Mouse (Mus musculus) kidney, postnatal 0 days (tissue): ENCODE measurements at regions not wholly inside any gene's neighbourhood (a gene's known extent, or its start where the extent isn't known, plus 50 kb on each side); places are given as distances from the start of the nearest gene placed in this dataset.

Experiments
- ATAC-seq: fragments of 200-750 bp; cut with Nextera tagmentation; replicated peaks from 2 replicates; pipeline ENCODE4 v1.8.0; 2017; ENCODE audit warnings: low read depth, moderate number of reproducible peaks, moderate TSS enrichment, moderate library complexity; ENCODE audit not compliant: low FRiP score
- DNase-seq: peaks from one replicate; pipeline ENCODE4 v3.0.0-alpha.2; 2016; ENCODE audit warnings: low spot score
- H3K27ac ChIP-seq: fragments of 300-500 bp; sonication (generic); 2 replicates; pipeline ENCODE4 v1.5.1; 2014; ENCODE audit warnings: mild to moderate bottlenecking
- H3K27me3 ChIP-seq: fragments of 300-500 bp; sonication (generic); 2 replicates; pipeline ENCODE4 v1.6.1; 2014; ENCODE audit warnings: low read length, mixed read lengths; ENCODE audit not compliant: insufficient read depth
- H3K36me3 ChIP-seq: fragments of 300-500 bp; sonication (generic); 2 replicates; pipeline ENCODE4 v1.6.1; 2014; ENCODE audit warnings: low read length, mixed read lengths; ENCODE audit not compliant: insufficient read depth
- H3K4me1 ChIP-seq: fragments of 300-500 bp; sonication (generic); replicated peaks from 2 replicates; pipeline ENCODE4 v1.6.1; 2014; ENCODE audit warnings: antibody characterized with exemption, low read length, mixed read lengths; ENCODE audit not compliant: insufficient read depth
- H3K4me2 ChIP-seq: fragments of 300-500 bp; sonication (generic); 2 replicates; pipeline ENCODE4 v1.6.1; 2014; ENCODE audit warnings: mild to moderate bottlenecking, low read length, moderate library complexity, mixed read lengths
- H3K4me3 ChIP-seq: fragments of 300-500 bp; sonication (generic); replicated peaks from 2 replicates; pipeline ENCODE4 v1.5.1; 2014; ENCODE audit warnings: low read depth, low read length
- H3K9ac ChIP-seq: fragments of 300-500 bp; sonication (generic); 2 replicates; pipeline ENCODE4 v1.6.1; 2014; ENCODE audit warnings: low read depth, low read length
- H3K9me3 ChIP-seq: fragments of 300-500 bp; sonication (generic); replicated peaks from 2 replicates; pipeline ENCODE4 v1.6.1; 2016; ENCODE audit warnings: low read length, inconsistent platforms, mixed read lengths
- CTCF ChIP-seq: IDR thresholded peaks from 2 replicates; pipeline ENCODE4 v1.5.1; 2016; ENCODE audit warnings: antibody characterized with exemption, low read depth, mild to moderate bottlenecking, moderate library complexity
- WGBS: fragments of 180-500 bp; shearing (Covaris S2); extraction: QIAGEN DNeasy Blood & Tissue Kit; methylation state at CpG from one replicate; pipeline ENCODE4 v1.1.7; 2014; 5-methylcytosine and 5-hydroxymethylcytosine counted together

DNA sequence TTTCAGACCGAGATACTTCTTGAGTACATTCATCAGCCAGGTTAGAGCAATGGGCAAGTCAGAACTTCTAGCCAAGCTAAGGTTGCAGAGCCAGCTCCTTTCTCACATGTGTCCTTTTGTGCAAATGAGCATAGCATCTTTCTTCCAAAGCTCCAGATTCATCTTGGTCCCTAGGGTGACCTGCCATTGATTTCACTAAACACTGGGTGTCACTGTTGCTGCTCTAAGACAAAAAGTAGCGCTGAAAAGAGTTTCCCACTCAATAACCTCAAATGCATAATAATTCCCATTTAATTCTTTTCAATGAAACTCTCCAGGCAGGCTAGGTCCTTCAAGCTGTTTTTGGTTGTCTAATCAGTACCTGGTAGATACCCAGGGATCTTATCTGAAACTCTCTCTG, 688.6 kb upstream of the BB014433 start:
- WGBS, result 67% methylated on average over 2 of the region's 2 CpGs
- Histone ChIP-seq H3K4me1 (no peaks in the 10 kb centered on the region), H3K9ac (no peak overlapping the region), H3K36me3 (no peaks in the 10 kb centered on the region), H3K27me3 (no peaks in the 10 kb centered on the region), H3K4me2 (no peak overlapping the region), H3K9me3 (no peaks in the 10 kb centered on the region), H3K4me3 (no peak overlapping the region), H3K27ac (no peak overlapping the region)
- DNase-seq, result peak; percentile 16
- no peak for ATAC-seq
- peak; percentile 61 for TF ChIP-seq CTCF

GRCm38 (mm10) chr8:15731324-15731723, 685.4 kb upstream of the BB014433 start:
- Histone ChIP-seq H3K4me3 (no peak overlapping the region), H3K27me3 (no peaks in the 10 kb centered on the region), H3K4me1 (no peaks in the 10 kb centered on the region), H3K9me3 (no peaks in the 10 kb centered on the region), H3K27ac (no peak overlapping the region), H3K9ac (no peak overlapping the region), H3K36me3 (no peaks in the 10 kb centered on the region), H3K4me2 (no peak overlapping the region)
- 87% methylated on average over 2 of the region's 2 CpGs for WGBS
- no peak for ATAC-seq
- no peak for DNase-seq
- no peak for TF ChIP-seq CTCF

- Histone ChIP-seq H3K36me3 (no peaks in the 10 kb centered on the region), H3K27me3 (no peaks in the 10 kb centered on the region), H3K9me3 (no peaks in the 10 kb centered on the region), H3K4me1 (no peaks in the 10 kb centered on the region), H3K27ac (no peak overlapping the region), H3K9ac (no peak overlapping the region), H3K4me3 (no peak overlapping the region), H3K4me2 (no peak overlapping the region)
- DNase-seq (peak; percentile 73), ATAC-seq (no peak; the same call in 1 of the 2 replicates)
- peak; percentile 74 for TF ChIP-seq CTCF
- WGBS, result 24% methylated on average over 1 of the region's 1 CpGs
These were observed 683.2 kb upstream of the BB014433 start for GRCm38 (mm10) chr8:15729075-15729474.

DNA sequence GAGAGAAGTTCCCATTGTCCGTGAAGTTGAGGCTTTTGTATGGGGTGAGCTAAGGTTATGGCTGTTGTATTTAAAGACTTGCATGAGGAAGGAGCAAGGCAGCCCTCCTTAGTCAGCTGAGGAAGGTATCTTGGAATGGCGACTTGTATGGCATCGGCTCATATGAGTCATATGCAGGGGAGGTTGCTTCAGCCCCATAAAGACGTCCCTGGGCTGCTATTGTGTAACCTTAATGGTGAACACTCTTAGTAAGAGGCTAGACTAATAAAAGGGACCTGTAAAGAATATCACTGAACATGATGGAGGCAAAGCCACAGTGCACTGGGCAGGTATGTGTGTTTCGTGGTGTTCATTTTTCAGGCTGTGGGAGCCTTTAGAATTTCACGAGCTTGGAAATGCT, 680.4 kb upstream of the BB014433 start:
- no peak for ATAC-seq
- Histone ChIP-seq H3K27ac (no peak overlapping the region), H3K4me3 (no peak overlapping the region)

More for the DNA sequence above, 680.4 kb upstream of the BB014433 start:
- no peak for TF ChIP-seq CTCF
- H3K27me3 ChIP-seq, result no peaks in the 10 kb centered on the region
- H3K4me2 ChIP-seq, result no peak overlapping the region
- H3K9ac ChIP-seq, result no peak overlapping the region
- 89% methylated on average over 6 of the region's 6 CpGs for WGBS
- H3K9me3 ChIP-seq, result no peaks in the 10 kb centered on the region
- H3K4me1 ChIP-seq, result no peaks in the 10 kb centered on the region
- H3K36me3 ChIP-seq, result no peaks in the 10 kb centered on the region
- no peak for DNase-seq
